Mouse (Mus musculus): ENCODE data around the gene Sp4.

GRCm38 (mm10) chr12:118303586-118303985, 2.3 kb upstream of the Sp4 start:
- no peak for TF ChIP-seq SIN3A (IDR thresholded peaks at IDR 0.05; ENCODE audit: low read length)
- no peak for TF ChIP-seq E2F4 (IDR thresholded peaks at IDR 0.05; ENCODE audit: insufficient replicate concordance, low read depth, low read length)
- no peak for TF ChIP-seq POLR2A (IDR thresholded peaks at IDR 0.05; ENCODE audit: low read depth, low read length)
- TF ChIP-seq UBTF (IDR thresholded peaks at IDR 0.05; ENCODE audit: low read depth, low read length), result no peak
- no peak for TF ChIP-seq CTCF (conservative IDR thresholded peaks at IDR 0.05 in 1 of 2, IDR thresholded peaks at IDR 0.05 in 1 of 2; ENCODE audit: low read depth in 2 of 2, low read length in 2 of 2)
- no peak for TF ChIP-seq MAZ (IDR thresholded peaks at IDR 0.05; ENCODE audit: low read depth, low read length)
- TF ChIP-seq ZC3H11A (IDR thresholded peaks at IDR 0.05; ENCODE audit: low read depth, low read length), result no peak
- TF ChIP-seq KAT2A (IDR thresholded peaks at IDR 0.05; ENCODE audit: insufficient replicate concordance, low read length), result no peak
- no peak for TF ChIP-seq TCF12 (IDR thresholded peaks at IDR 0.05; ENCODE audit: low read depth, low read length)
- TF ChIP-seq PAX5 (IDR thresholded peaks at IDR 0.05; ENCODE audit: low read length), result no peak
